Mouse (Mus musculus) intestine, embryonic 14.5 days (tissue): ENCODE results near the gene Fxyd2. TPM values are rescaled to one million over a fixed set of nuclear protein-coding genes. Genes with fewer than 3 reads are reported as not detected.
A peak's percentile ranks its signal among the peaks of the same experiment; 100 is the strongest.

Experiments used
- ATAC-seq: fragments of 200-750 bp; cut with Nextera tagmentation; replicated peaks from 2 replicates; pipeline ENCODE4 v1.8.0; 2017; ENCODE audit warnings: low read depth, moderate number of reproducible peaks, moderate TSS enrichment, moderate library complexity; ENCODE audit not compliant: low FRiP score, low TSS enrichment
- DNase-seq: peaks from one replicate; pipeline ENCODE4 v3.0.0-alpha.2; 2018; ENCODE audit warnings: low spot score
- H3K27ac ChIP-seq: fragments of 300-500 bp; sonication (generic); 2 replicates; pipeline ENCODE4 v1.5.1; 2014; ENCODE audit warnings: low read depth, mild to moderate bottlenecking, control low read depth
- H3K27me3 ChIP-seq: fragments of 300-500 bp; sonication (generic); replicated peaks from 2 replicates; pipeline ENCODE4 v1.6.1; 2014; ENCODE audit warnings: low read length, control low read depth; ENCODE audit not compliant: control insufficient read depth, insufficient read depth
- H3K36me3 ChIP-seq: fragments of 300-500 bp; sonication (generic); 2 replicates; pipeline ENCODE4 v1.6.1; 2014; ENCODE audit warnings: low read length, control low read depth; ENCODE audit not compliant: control insufficient read depth, insufficient read depth
- H3K4me1 ChIP-seq: fragments of 300-500 bp; sonication (generic); replicated peaks from 2 replicates; pipeline ENCODE4 v1.6.1; 2014; ENCODE audit warnings: low read length, control low read depth, mixed read lengths; ENCODE audit not compliant: control insufficient read depth, insufficient read depth
- H3K4me2 ChIP-seq: fragments of 300-500 bp; sonication (generic); 2 replicates; pipeline ENCODE4 v1.6.1; 2014; ENCODE audit warnings: low read length
- H3K4me3 ChIP-seq: fragments of 300-500 bp; sonication (generic); 2 replicates; pipeline ENCODE4 v1.5.1; 2014; ENCODE audit warnings: low read depth, low read length, control low read depth, mixed read lengths
- H3K9ac ChIP-seq: fragments of 300-500 bp; sonication (generic); 2 replicates; pipeline ENCODE4 v1.6.1; 2014; ENCODE audit warnings: mild to moderate bottlenecking, low read length
- H3K9me3 ChIP-seq: fragments of 300-500 bp; sonication (generic); 2 replicates; pipeline ENCODE4 v1.6.1; 2016; ENCODE audit warnings: low read length, control low read depth; ENCODE audit not compliant: control insufficient read depth
- WGBS: fragments of 180-500 bp; shearing (Covaris S2); extraction: QIAGEN DNeasy Blood & Tissue Kit; methylation state at CpG from one replicate; pipeline ENCODE4 v1.1.7; 2014; 5-methylcytosine and 5-hydroxymethylcytosine counted together
- polyA plus RNA-seq: library from polyadenylated mRNA; unstranded; fragments of >200 nt; fragmentation: Nextera tagmentation; extraction: Ambion mirVana; gene quantifications from 2 replicates; pipeline ENCODE4 v1.2.1, GENCODE M21; 2014

The Fxyd2 gene
- polyA plus RNA-seq, 1 experiment from 2014 or later: 5.2 TPM

DNA sequence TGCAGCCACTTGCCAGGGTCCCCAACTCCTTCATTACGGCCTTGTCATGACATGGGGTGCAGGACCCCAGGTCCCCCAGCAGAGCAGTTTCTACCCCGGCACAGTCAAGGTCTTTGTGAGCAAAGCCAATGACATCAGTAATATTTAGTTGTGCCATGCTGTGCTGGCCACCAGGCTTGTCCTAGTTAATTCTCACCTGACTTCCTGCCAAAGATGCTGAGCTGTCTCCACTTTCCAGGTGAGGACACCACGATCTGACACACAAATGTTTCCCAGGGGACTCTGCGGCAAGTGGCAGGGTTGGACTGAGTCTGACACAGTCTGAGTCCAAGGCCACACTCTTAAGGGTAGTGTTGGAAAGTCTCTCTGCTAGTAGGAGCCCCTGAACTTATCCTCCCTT, 27.0 kb downstream of the Fxyd2 start, which contains the start of gene Dscaml1:
TSS of gene Dscaml1 (plus strand) at position 173 of the 400 bp plus-strand sequence.
- Histone ChIP-seq H3K9ac (no peak within 1 kb of the TSS), H3K9me3 (no peaks in the 10 kb centered on the region), H3K27ac (no peak within 1 kb of the TSS), H3K4me1 (peaks cover 10% of the 10 kb centered on the region), H3K36me3 (no peaks in the 10 kb centered on the region), H3K4me2 (no peak within 1 kb of the TSS), H3K4me3 (no peak within 1 kb of the TSS), H3K27me3 (peaks cover 32% of the 10 kb centered on the region)
- 83% methylated on average over 4 of the region's 4 CpGs for WGBS
- ATAC-seq (no peak), DNase-seq (no peak)

- no peaks in the 10 kb centered on the region for H3K9me3 ChIP-seq
- peaks cover 46% of the 10 kb centered on the region for H3K27me3 ChIP-seq
- H3K4me2 ChIP-seq: no peak overlapping the region
- no peak overlapping the region for H3K9ac ChIP-seq
- DNase-seq (no peak), ATAC-seq (no peak)
- H3K4me3 ChIP-seq: no peak overlapping the region
- H3K4me1 ChIP-seq: peaks cover 10% of the 10 kb centered on the region
- no peaks in the 10 kb centered on the region for H3K36me3 ChIP-seq
- WGBS: 27% methylated on average over 5 of the region's 5 CpGs
- no peak overlapping the region for H3K27ac ChIP-seq
Measured at GRCm38 (mm10) chr9:45429392-45429791, 29.9 kb downstream of the Fxyd2 start.

DNA sequence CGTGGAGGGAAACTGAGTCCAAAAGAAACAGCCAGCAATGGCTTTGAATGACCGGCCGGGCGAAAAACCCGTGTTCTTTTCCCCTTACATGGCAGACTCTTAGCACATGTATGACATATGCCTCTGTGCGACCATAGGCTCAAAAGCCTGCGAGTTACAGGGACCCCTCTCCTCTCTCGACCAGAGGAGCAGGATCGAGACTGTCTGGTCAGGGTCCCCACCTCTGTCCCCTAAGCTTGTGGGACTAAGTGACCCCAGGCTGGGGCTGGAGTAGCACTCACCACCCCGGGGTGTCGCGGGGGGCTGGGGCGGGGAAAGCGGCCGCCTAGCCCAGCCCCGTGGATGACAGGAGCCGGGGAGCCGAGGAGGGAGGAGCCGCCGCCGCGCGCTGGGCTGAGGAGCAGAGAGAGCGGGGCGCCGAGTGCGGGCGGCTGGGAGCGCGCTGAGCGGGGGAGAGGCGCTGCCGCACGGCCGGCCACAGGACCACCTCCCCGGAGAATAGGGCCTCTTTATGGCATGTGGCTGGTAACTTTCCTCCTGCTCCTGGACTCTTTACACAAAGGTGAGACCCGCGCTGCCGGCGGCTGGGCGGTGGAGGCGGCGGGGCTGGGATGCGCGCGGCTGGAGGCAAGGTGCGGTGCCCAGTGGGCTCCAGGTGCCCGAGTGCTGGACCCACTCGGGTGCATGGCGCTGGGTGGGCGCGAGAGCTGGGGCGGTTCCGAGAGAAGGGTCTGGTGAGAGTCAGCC, 30.7 kb downstream of the Fxyd2 start:
- Histone ChIP-seq H3K36me3 (no peaks in the 10 kb centered on the region), H3K4me3 (peak overlapping the region; percentile 35), H3K27ac (no peak overlapping the region), H3K4me1 (peaks cover 10% of the 10 kb centered on the region), H3K4me2 (peak overlapping the region; percentile 62), H3K9me3 (no peaks in the 10 kb centered on the region), H3K9ac (no peak overlapping the region), H3K27me3 (peaks cover 46% of the 10 kb centered on the region)
- ATAC-seq (no peak), DNase-seq (peak; percentile 66)
- WGBS: 4% methylated on average over 43 of the region's 54 CpGs

DNA sequence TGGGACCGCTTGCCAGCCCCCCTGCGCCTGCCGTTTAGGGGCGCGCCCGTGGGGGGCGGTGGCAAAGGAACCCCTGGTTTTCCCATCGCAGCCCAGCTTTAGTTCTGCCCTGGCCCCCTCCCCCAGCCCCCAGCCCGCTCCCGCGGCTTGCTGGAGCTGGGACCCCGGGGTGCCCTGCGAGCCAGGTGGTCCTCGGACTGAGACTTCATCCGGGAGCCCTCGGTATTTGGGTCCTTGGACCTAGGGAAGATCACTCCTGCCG, 31.2 kb downstream of the Fxyd2 start:
- Histone ChIP-seq H3K36me3 (no peaks in the 10 kb centered on the region), H3K4me1 (peaks cover 10% of the 10 kb centered on the region), H3K9me3 (no peaks in the 10 kb centered on the region), H3K27ac (no peak overlapping the region), H3K9ac (no peak overlapping the region), H3K4me2 (peak overlapping the region; percentile 62), H3K27me3 (peaks cover 46% of the 10 kb centered on the region), H3K4me3 (peak overlapping the region; percentile 35)
- no peak for ATAC-seq
- no peak for DNase-seq
- WGBS: 4% methylated on average over 17 of the region's 17 CpGs

DNA sequence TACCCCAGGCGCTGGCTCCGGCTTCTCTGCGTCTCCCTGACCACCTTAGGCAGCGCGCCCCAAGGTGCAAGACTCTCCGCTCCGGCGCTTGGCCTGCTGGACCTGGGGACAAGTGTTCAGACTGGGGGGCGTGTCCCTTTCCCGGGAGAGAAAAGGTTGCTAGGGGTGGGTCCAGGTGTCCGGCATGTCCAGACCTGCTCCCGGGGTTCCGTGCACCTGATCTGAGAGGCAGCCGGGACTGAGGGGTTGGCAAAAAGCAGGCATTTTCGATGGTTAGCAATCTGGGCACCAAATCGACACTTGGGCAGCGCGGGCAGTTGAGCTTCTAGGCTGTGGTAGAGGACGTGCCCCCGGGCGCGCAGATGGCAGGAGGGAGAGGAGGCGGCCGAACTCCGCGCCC, 31.7 kb downstream of the Fxyd2 start:
- ATAC-seq: no peak
- no peaks in the 10 kb centered on the region for H3K9me3 ChIP-seq
- H3K36me3 ChIP-seq: no peaks in the 10 kb centered on the region
- H3K4me3 ChIP-seq: peak overlapping the region; percentile 35
- WGBS: 3% methylated on average over 26 of the region's 26 CpGs
- H3K4me1 ChIP-seq: peaks cover 10% of the 10 kb centered on the region
- peak; percentile 63 for DNase-seq
- H3K4me2 ChIP-seq: peak overlapping the region; percentile 62
- H3K27me3 ChIP-seq: peaks cover 44% of the 10 kb centered on the region
- H3K27ac ChIP-seq: no peak overlapping the region
- no peak overlapping the region for H3K9ac ChIP-seq

- WGBS: 74% methylated on average over 12 of the region's 12 CpGs
- DNase-seq: no peak
Measured at GRCm38 (mm10) chr9:45432639-45433038, 33.2 kb downstream of the Fxyd2 start.

DNA sequence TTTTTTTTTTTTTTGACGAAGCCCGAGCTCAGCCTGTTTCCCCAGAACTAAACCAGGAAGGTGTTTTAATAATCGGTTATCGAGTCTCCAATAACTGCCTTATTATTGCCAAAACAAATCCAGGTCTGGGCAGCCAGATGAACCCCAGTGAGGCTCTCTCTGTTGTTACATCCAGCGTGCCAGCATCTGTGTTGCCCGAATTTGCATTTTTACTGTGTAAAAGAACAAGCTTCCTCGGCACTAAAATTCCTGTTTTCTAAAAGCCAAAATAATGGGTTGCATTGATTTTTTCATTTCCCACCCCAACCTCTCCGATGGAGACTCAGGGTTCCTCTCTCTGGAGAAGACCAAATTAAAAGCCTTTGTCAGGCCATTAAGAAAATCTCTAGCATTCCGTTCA, 33.6 kb downstream of the Fxyd2 start:
- no peak for DNase-seq
- H3K4me2 ChIP-seq: no peak overlapping the region
- H3K4me1 ChIP-seq: peaks cover 10% of the 10 kb centered on the region
- no peaks in the 10 kb centered on the region for H3K9me3 ChIP-seq
- H3K27me3 ChIP-seq: peaks cover 44% of the 10 kb centered on the region
- H3K4me3 ChIP-seq: no peak overlapping the region
- H3K9ac ChIP-seq: no peak overlapping the region
- ATAC-seq: no peak
- 88% methylated on average over 9 of the region's 9 CpGs for WGBS
- H3K36me3 ChIP-seq: no peaks in the 10 kb centered on the region
- H3K27ac ChIP-seq: no peak overlapping the region

More at GRCm38 (mm10) chr9:45432639-45433038, 33.2 kb downstream of the Fxyd2 start:
- Histone ChIP-seq H3K27me3 (peaks cover 44% of the 10 kb centered on the region), H3K4me2 (no peak overlapping the region), H3K4me3 (no peak overlapping the region), H3K36me3 (no peaks in the 10 kb centered on the region), H3K9ac (no peak overlapping the region), H3K4me1 (peaks cover 10% of the 10 kb centered on the region), H3K27ac (no peak overlapping the region), H3K9me3 (no peaks in the 10 kb centered on the region)
- ATAC-seq: no peak

DNA sequence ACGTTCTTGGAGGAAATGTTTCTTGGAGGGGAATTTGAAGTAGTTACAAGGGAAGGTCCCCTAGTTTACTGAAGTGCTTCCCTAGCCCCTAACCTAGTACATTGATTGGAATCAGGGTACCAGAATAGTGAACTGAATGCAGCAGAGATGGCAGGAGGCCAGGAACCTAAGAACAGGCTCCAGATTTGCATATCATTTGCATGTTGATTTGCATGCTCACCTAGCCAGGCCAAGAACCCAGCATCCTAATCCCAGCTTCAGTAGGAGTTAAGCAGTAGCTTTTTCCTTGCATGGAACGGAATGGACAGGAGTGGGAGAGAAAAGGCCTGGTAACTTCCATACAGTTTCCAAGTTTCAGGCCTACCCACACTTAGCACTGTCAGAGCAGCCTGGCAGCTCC, 34.7 kb downstream of the Fxyd2 start:
- ATAC-seq (no peak), DNase-seq (no peak)
- no peaks in the 10 kb centered on the region for H3K9me3 ChIP-seq
- peaks cover 37% of the 10 kb centered on the region for H3K27me3 ChIP-seq
- no peak overlapping the region for H3K4me2 ChIP-seq
- no peaks in the 10 kb centered on the region for H3K36me3 ChIP-seq
- no peak overlapping the region for H3K9ac ChIP-seq
- no peak overlapping the region for H3K27ac ChIP-seq
- no peak overlapping the region for H3K4me3 ChIP-seq
- WGBS: 80% methylated on average over 2 of the region's 2 CpGs
- peaks cover 10% of the 10 kb centered on the region for H3K4me1 ChIP-seq

DNA sequence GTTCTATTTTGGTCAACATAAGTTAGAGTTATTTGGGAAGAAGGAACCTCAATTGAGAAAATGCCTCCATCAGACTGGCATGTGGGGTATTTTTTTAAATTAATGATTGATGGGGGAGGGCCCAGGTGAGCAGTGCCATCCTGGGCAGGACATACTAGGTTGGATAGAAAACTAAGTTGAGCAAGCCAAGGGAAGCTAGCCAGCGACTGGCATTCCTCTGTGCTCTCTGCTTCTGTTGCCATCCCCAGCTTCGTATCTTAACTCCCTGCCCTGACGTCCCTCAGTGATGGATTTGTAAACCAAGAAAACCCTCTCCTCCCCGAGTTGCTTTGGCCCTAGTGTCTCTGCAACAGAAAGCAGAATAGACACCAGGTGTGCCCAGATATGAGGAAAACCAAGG, 39.6 kb downstream of the Fxyd2 start:
- 54% methylated on average over 4 of the region's 4 CpGs for WGBS
- DNase-seq (no peak), ATAC-seq (no peak)
- Histone ChIP-seq H3K4me1 (no peaks in the 10 kb centered on the region; the same call in 1 of the 2 replicates), H3K36me3 (no peaks in the 10 kb centered on the region), H3K4me3 (no peak overlapping the region), H3K4me2 (no peak overlapping the region), H3K9me3 (no peaks in the 10 kb centered on the region), H3K27me3 (no peaks in the 10 kb centered on the region), H3K9ac (no peak overlapping the region), H3K27ac (no peak overlapping the region)
